Mouse (Mus musculus) embryonic facial prominence, embryonic 15.5 days (tissue): ENCODE results near the gene Rasl11b. TPM values are rescaled to one million over a fixed set of nuclear protein-coding genes. Genes with fewer than 3 reads are reported as not detected.

Experiments
- ATAC-seq: fragments of 200-750 bp; cut with Nextera tagmentation; 2 replicates; pipeline ENCODE4 v1.8.0; 2017; ENCODE audit warnings: low read depth, moderate TSS enrichment; ENCODE audit not compliant: insufficient number of reproducible peaks, low FRiP score, low TSS enrichment
- H3K27ac ChIP-seq: fragments of 300-500 bp; sonication (generic); replicated peaks from 2 replicates; pipeline ENCODE4 v1.5.1; 2015; ENCODE audit warnings: mild to moderate bottlenecking, inconsistent platforms
- H3K27me3 ChIP-seq: fragments of 300-500 bp; sonication (generic); 2 replicates; pipeline ENCODE4 v1.6.1; 2015; ENCODE audit warnings: inconsistent platforms
- H3K36me3 ChIP-seq: fragments of 300-500 bp; sonication (generic); 2 replicates; pipeline ENCODE4 v1.6.1; 2015; ENCODE audit warnings: mild to moderate bottlenecking, inconsistent platforms
- H3K4me1 ChIP-seq: fragments of 300-500 bp; sonication (generic); 2 replicates; pipeline ENCODE4 v1.6.1; 2015; ENCODE audit warnings: inconsistent platforms
- H3K4me2 ChIP-seq: fragments of 300-500 bp; sonication (generic); replicated peaks from 2 replicates; pipeline ENCODE4 v1.6.1; 2015; ENCODE audit warnings: mild to moderate bottlenecking, inconsistent platforms
- H3K4me3 ChIP-seq: fragments of 300-500 bp; sonication (generic); replicated peaks from 2 replicates; pipeline ENCODE4 v1.5.1; 2015; ENCODE audit warnings: mild to moderate bottlenecking, inconsistent platforms
- H3K9ac ChIP-seq: fragments of 300-500 bp; sonication (generic); 2 replicates; pipeline ENCODE4 v1.6.1; 2015; ENCODE audit warnings: inconsistent platforms
- H3K9me3 ChIP-seq: fragments of 300-500 bp; sonication (generic); replicated peaks from 2 replicates; pipeline ENCODE4 v1.6.1; 2016; ENCODE audit warnings: inconsistent platforms
- WGBS: fragments of 180-500 bp; shearing (Covaris S2); methylation state at CpG from one replicate; pipeline ENCODE4 v1.1.7; 2015; 5-methylcytosine and 5-hydroxymethylcytosine counted together
- polyA plus RNA-seq: library from polyadenylated mRNA; unstranded; fragments of >200 nt; fragmentation: Nextera tagmentation; extraction: Ambion mirVana; gene quantifications from 2 replicates; pipeline ENCODE4 v1.2.1, GENCODE M21; 2015

Gene Rasl11b
- polyA plus RNA-seq, 1 experiment from 2014 or later = 138 TPM

GRCm38 (mm10) chr5:74198446-74198845 is 3.4 kb downstream of the Rasl11b start:
- H3K36me3 ChIP-seq = peaks cover 22% of the 10 kb centered on the region
- peak overlapping the region; percentile 99 for H3K4me3 ChIP-seq
- peak overlapping the region; percentile 98 for H3K4me2 ChIP-seq
- no peaks in the 10 kb centered on the region for H3K9me3 ChIP-seq
- 49% methylated on average over 11 of the region's 11 CpGs for WGBS
- H3K27me3 ChIP-seq = no peaks in the 10 kb centered on the region
- peak overlapping the region; percentile 85 for H3K27ac ChIP-seq
- no peak for ATAC-seq
- H3K9ac ChIP-seq = peak overlapping the region; percentile 23; the same call in 1 of the 2 replicates
- peaks cover 71% of the 10 kb centered on the region for H3K4me1 ChIP-seq

- H3K4me2 ChIP-seq = peak overlapping the region; percentile 98
- H3K9me3 ChIP-seq = no peaks in the 10 kb centered on the region
- ATAC-seq = no peak
- 51% methylated on average over 13 of the region's 13 CpGs for WGBS
- 0 out of 2 replicates have a peak overlapping the region, but pooled peaks have one; percentile 99 for H3K4me3 ChIP-seq
- no peak overlapping the region for H3K9ac ChIP-seq
- no peaks in the 10 kb centered on the region for H3K27me3 ChIP-seq
- peaks cover 22% of the 10 kb centered on the region for H3K36me3 ChIP-seq
- H3K27ac ChIP-seq = peak overlapping the region; percentile 85
- peaks cover 62% of the 10 kb centered on the region for H3K4me1 ChIP-seq
Measured at GRCm38 (mm10) chr5:74199793-74200192, 4.7 kb downstream of the Rasl11b start.

- no peak overlapping the region for H3K4me3 ChIP-seq
- no peaks in the 10 kb centered on the region for H3K9me3 ChIP-seq
- H3K4me1 ChIP-seq = peaks cover 62% of the 10 kb centered on the region
- H3K9ac ChIP-seq = no peak overlapping the region
- peak overlapping the region; percentile 85 for H3K27ac ChIP-seq
- H3K4me2 ChIP-seq = peak overlapping the region; percentile 98; the same call in 1 of the 2 replicates
- ATAC-seq = no peak
- H3K27me3 ChIP-seq = no peaks in the 10 kb centered on the region
- WGBS = 71% methylated on average over 8 of the region's 8 CpGs
- H3K36me3 ChIP-seq = peaks cover 22% of the 10 kb centered on the region
Measured at GRCm38 (mm10) chr5:74200481-74200880, 5.4 kb downstream of the Rasl11b start.

- Histone ChIP-seq H3K9ac (no peak overlapping the region), H3K4me2 (peak overlapping the region; percentile 24; the same call in 1 of the 2 replicates), H3K9me3 (no peaks in the 10 kb centered on the region), H3K4me1 (peaks cover 63% of the 10 kb centered on the region), H3K27ac (peak overlapping the region; percentile 85), H3K36me3 (peaks cover 22% of the 10 kb centered on the region), H3K4me3 (no peak overlapping the region), H3K27me3 (no peaks in the 10 kb centered on the region)
- WGBS = 27% methylated on average over 10 of the region's 10 CpGs
- peak; percentile 81 for ATAC-seq
Measured at GRCm38 (mm10) chr5:74201570-74202357, 6.7 kb downstream of the Rasl11b start.

GRCm38 (mm10) chr5:74202515-74202914 is 7.4 kb downstream of the Rasl11b start:
- H3K9ac ChIP-seq = no peak overlapping the region
- no peak overlapping the region for H3K4me3 ChIP-seq
- H3K4me1 ChIP-seq = peaks cover 59% of the 10 kb centered on the region
- H3K27me3 ChIP-seq = no peaks in the 10 kb centered on the region
- H3K4me2 ChIP-seq = no peak overlapping the region
- peaks cover 17% of the 10 kb centered on the region for H3K36me3 ChIP-seq
- H3K27ac ChIP-seq = peak overlapping the region; percentile 85
- no peaks in the 10 kb centered on the region for H3K9me3 ChIP-seq
- ATAC-seq = no peak
- 47% methylated on average over 4 of the region's 4 CpGs for WGBS

GRCm38 (mm10) chr5:74204465-74204864 is 9.4 kb downstream of the Rasl11b start:
- no peak overlapping the region for H3K27ac ChIP-seq
- 51% methylated on average over 5 of the region's 5 CpGs for WGBS

GRCm38 (mm10) chr5:74205509-74205908 is 10.4 kb downstream of the Rasl11b start:
- H3K36me3 ChIP-seq = no peaks in the 10 kb centered on the region
- no peak overlapping the region for H3K4me2 ChIP-seq
- no peak overlapping the region for H3K4me3 ChIP-seq
- peaks cover 47% of the 10 kb centered on the region for H3K4me1 ChIP-seq
- 0 out of 2 replicates have a peak overlapping the region, but pooled peaks have one; percentile 17 for H3K27ac ChIP-seq
- WGBS = 41% methylated on average over 8 of the region's 8 CpGs
- H3K9ac ChIP-seq = no peak overlapping the region
- no peak for ATAC-seq
- no peaks in the 10 kb centered on the region for H3K27me3 ChIP-seq
- H3K9me3 ChIP-seq = no peaks in the 10 kb centered on the region

More at GRCm38 (mm10) chr5:74204465-74204864, 9.4 kb downstream of the Rasl11b start:
- H3K9ac ChIP-seq = no peak overlapping the region
- 0 out of 2 replicates have a peak, but pooled peaks cover 4% of the 10 kb centered on the region for H3K36me3 ChIP-seq
- no peak for ATAC-seq
- H3K27me3 ChIP-seq = no peaks in the 10 kb centered on the region
- no peak overlapping the region for H3K4me2 ChIP-seq
- no peaks in the 10 kb centered on the region for H3K9me3 ChIP-seq
- peaks cover 47% of the 10 kb centered on the region for H3K4me1 ChIP-seq
- H3K4me3 ChIP-seq = no peak overlapping the region

GRCm38 (mm10) chr5:74206038-74206437 is 11.0 kb downstream of the Rasl11b start:
- H3K4me2 ChIP-seq = no peak overlapping the region
- peaks cover 47% of the 10 kb centered on the region for H3K4me1 ChIP-seq
- ATAC-seq = no peak
- H3K36me3 ChIP-seq = no peaks in the 10 kb centered on the region
- H3K27me3 ChIP-seq = no peaks in the 10 kb centered on the region
- H3K9me3 ChIP-seq = no peaks in the 10 kb centered on the region
- 90% methylated on average over 7 of the region's 7 CpGs for WGBS
- no peak overlapping the region for H3K27ac ChIP-seq
- H3K9ac ChIP-seq = no peak overlapping the region
- no peak overlapping the region for H3K4me3 ChIP-seq

- Histone ChIP-seq H3K4me3 (no peak overlapping the region), H3K9ac (no peak overlapping the region), H3K27ac (no peak overlapping the region), H3K36me3 (no peaks in the 10 kb centered on the region), H3K4me1 (peaks cover 47% of the 10 kb centered on the region), H3K9me3 (no peaks in the 10 kb centered on the region), H3K27me3 (no peaks in the 10 kb centered on the region), H3K4me2 (no peak overlapping the region)
- no peak for ATAC-seq
- WGBS = 84% methylated on average over 7 of the region's 7 CpGs
Measured at GRCm38 (mm10) chr5:74206649-74207048, 11.6 kb downstream of the Rasl11b start.

GRCm38 (mm10) chr5:74207209-74207608 is 12.1 kb downstream of the Rasl11b start:
- Histone ChIP-seq H3K4me2 (no peak overlapping the region), H3K36me3 (no peaks in the 10 kb centered on the region), H3K27ac (no peak overlapping the region), H3K27me3 (no peaks in the 10 kb centered on the region), H3K9ac (no peak overlapping the region), H3K4me1 (peaks cover 47% of the 10 kb centered on the region), H3K4me3 (no peak overlapping the region), H3K9me3 (no peaks in the 10 kb centered on the region)
- WGBS = 70% methylated on average over 3 of the region's 3 CpGs
- no peak for ATAC-seq

GRCm38 (mm10) chr5:74208438-74208837 is 13.4 kb downstream of the Rasl11b start:
- no peak for ATAC-seq
- Histone ChIP-seq H3K9me3 (no peaks in the 10 kb centered on the region), H3K4me2 (no peak overlapping the region), H3K36me3 (no peaks in the 10 kb centered on the region), H3K27ac (no peak overlapping the region), H3K4me3 (no peak overlapping the region), H3K4me1 (peaks cover 42% of the 10 kb centered on the region), H3K9ac (no peak overlapping the region), H3K27me3 (no peaks in the 10 kb centered on the region)
- WGBS = 57% methylated on average over 7 of the region's 7 CpGs
